Mouse (Mus musculus) liver, embryonic 14.5 days (tissue): ENCODE measurements around the gene Plekhg3. TPM values are rescaled to one million over a fixed set of nuclear protein-coding genes. Genes with fewer than 3 reads are reported as not detected.

ENCODE experiments used
- ATAC-seq: fragments of 200-750 bp; cut with Nextera tagmentation; 2 replicates; pipeline ENCODE4 v1.8.0; 2017; ENCODE audit warnings: moderate number of reproducible peaks, mild to moderate bottlenecking, moderate library complexity; ENCODE audit not compliant: insufficient read depth
- DNase-seq, 3 experiments: peaks; one replicate each; pipeline ENCODE4 v3.0.0-alpha.2; 2012 to 2013; ENCODE audit warnings: low read depth in 3 of 3, low spot score in 3 of 3
- H3K27ac ChIP-seq: fragments of 300-500 bp; sonication (generic); 2 replicates; pipeline ENCODE4 v1.5.1; 2014; ENCODE audit warnings: moderate library complexity, mild to moderate bottlenecking, control low read depth, inconsistent platforms
- H3K27me3 ChIP-seq: fragments of 300-500 bp; sonication (generic); 2 replicates; pipeline ENCODE4 v1.6.1; 2014; ENCODE audit warnings: mild to moderate bottlenecking, low read length, moderate library complexity; ENCODE audit not compliant: control insufficient read depth, insufficient read depth
- H3K36me3 ChIP-seq: fragments of 300-500 bp; sonication (generic); replicated peaks from 2 replicates; pipeline ENCODE4 v1.6.1; 2014; ENCODE audit warnings: low read depth; ENCODE audit not compliant: control insufficient read depth, insufficient read depth
- H3K4me1 ChIP-seq, 2 experiments: fragments of 200-500 bp in 1 of 2; fragments of 300-500 bp in 1 of 2; sonication (generic) in 1 of 2; replicated peaks; 2 replicates each; pipeline ENCODE4 v1.6.1; 2012 to 2014; ENCODE audit warnings: antibody characterized with exemption in 1 of 2, inconsistent platforms in 1 of 2, low read length in 1 of 2; ENCODE audit not compliant: control insufficient read depth in 2 of 2, insufficient read depth in 2 of 2
- H3K4me2 ChIP-seq: fragments of 300-500 bp; sonication (generic); 2 replicates; pipeline ENCODE4 v1.6.1; 2014; ENCODE audit warnings: low read depth, mild to moderate bottlenecking, control low read depth, moderate library complexity
- H3K4me3 ChIP-seq, 2 experiments: fragments of 200-500 bp in 1 of 2; fragments of 300-500 bp in 1 of 2; sonication (generic) in 1 of 2; 2 replicates each; pipeline ENCODE4 v1.5.1; 2012 to 2014; ENCODE audit warnings: low read depth in 2 of 2, low read length in 2 of 2, mild to moderate bottlenecking in 2 of 2, control low read depth in 1 of 2, inconsistent platforms in 1 of 2, moderate library complexity in 1 of 2; ENCODE audit not compliant: insufficient read depth in 1 of 2
- H3K9ac ChIP-seq: fragments of 300-500 bp; sonication (generic); replicated peaks from 2 replicates; pipeline ENCODE4 v1.6.1; 2014; ENCODE audit warnings: mild to moderate bottlenecking, control low read depth, moderate library complexity
- H3K9me3 ChIP-seq: fragments of 300-500 bp; sonication (generic); 2 replicates; pipeline ENCODE4 v1.6.1; 2016; ENCODE audit warnings: low read length, mixed read lengths; ENCODE audit not compliant: control insufficient read depth
- CTCF ChIP-seq: IDR thresholded peaks from 2 replicates; pipeline ENCODE4 v1.5.1; 2016; ENCODE audit warnings: antibody characterized with exemption, low read depth, control low read depth
- EP300 ChIP-seq: IDR thresholded peaks from 2 replicates; pipeline ENCODE4 v1.6.1; 2016; ENCODE audit warnings: antibody characterized with exemption, low read depth
- WGBS: fragments of 180-500 bp; shearing (Covaris S2); extraction: QIAGEN DNeasy Blood & Tissue Kit; methylation state at CpG from one replicate; pipeline ENCODE4 v1.1.7; 2014; ENCODE audit not compliant: insufficient replicate concordance; 5-methylcytosine and 5-hydroxymethylcytosine counted together
- polyA plus RNA-seq, 2 experiments: library from polyadenylated mRNA; depleted of rRNA in 1 of 2; stranded (reverse) in 1 of 2; unstranded in 1 of 2; fragments of >200 nt; fragmentation: Nextera tagmentation in 1 of 2; extraction: Ambion mirVana in 1 of 2; gene quantifications; 2 replicates each; pipeline versions ENCODE4 v1.2.1 to v1.2.3; 2012 to 2014

Gene Plekhg3
- polyA plus RNA-seq, 2 experiments = 1.4 to 5.0 TPM

DNA sequence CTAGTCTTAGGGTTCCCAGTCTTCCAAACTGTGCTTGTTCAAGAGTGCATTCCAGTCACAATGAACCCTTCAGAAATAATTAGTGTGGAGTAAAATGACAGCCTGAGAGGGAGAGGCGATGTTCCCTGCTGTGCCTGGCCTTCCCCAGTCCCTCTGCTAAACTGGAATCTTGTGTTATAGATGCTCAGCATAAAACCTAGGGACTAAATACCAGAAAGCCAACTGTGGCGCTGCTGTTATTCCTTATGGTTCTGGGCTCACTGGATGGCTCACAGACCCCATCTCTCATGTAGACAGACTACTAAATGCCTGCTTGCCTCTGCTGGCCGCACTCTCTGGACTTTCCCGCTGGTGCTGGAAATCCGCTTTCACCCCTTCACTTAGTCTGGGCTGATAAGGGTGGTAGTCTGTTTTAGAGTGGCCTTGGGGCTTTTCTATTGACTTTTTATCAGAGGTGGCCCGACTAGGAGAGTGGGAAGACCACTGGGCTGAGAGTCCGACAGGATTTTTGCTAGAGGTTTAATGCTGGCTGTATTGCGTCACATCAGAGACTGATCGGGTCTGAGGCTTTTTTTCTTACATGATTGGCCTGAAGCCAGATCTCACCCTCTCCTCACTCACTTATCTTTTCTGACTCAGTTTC is 4.1 kb downstream of the Plekhg3 start:
- ATAC-seq (no peak), DNase-seq (no peak)
- H3K27me3 ChIP-seq = peaks cover 55% of the 10 kb centered on the region
- no peaks in the 10 kb centered on the region for H3K36me3 ChIP-seq
- 29% methylated on average over 9 of the region's 9 CpGs for WGBS
- H3K27ac ChIP-seq = no peak overlapping the region
- no peak overlapping the region for H3K9ac ChIP-seq
- H3K4me2 ChIP-seq = peak overlapping the region; percentile 46
- TF ChIP-seq CTCF = no peak
- TF ChIP-seq EP300 = no peak
- H3K4me1 ChIP-seq = peaks cover 2 to 6% of the 10 kb centered on the region in 2 experiments; a peak in 2 of 4 replicates
- no peaks in the 10 kb centered on the region for H3K9me3 ChIP-seq
- H3K4me3 ChIP-seq = peak overlapping the region; percentile 54 to 59

DNA sequence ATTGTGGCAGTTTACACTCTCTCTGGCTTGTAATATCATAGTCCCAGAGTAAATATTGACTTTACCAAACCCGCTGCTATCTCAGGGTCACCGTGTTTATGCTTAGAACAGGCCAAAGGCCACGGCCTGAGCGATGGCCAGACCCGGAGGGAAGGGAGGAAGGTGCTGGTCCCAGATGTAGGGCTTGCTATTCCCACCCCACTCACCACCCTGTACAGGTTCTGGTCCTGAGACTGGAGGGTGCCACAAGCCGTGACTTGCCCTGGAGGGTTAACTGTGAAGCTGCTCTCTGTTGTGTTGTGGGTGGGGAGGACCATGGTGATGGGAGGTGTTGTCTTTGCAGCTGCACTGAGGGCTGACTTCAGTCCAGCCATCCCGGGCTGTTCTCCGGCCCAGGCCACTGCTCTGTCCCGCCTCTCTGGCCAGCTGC is 4.8 kb downstream of the Plekhg3 start:
- peak overlapping the region; percentile 46 for H3K4me2 ChIP-seq
- DNase-seq (no peak), ATAC-seq (peak; percentile 31)
- no peaks in the 10 kb centered on the region for H3K36me3 ChIP-seq
- H3K4me1 ChIP-seq = peaks cover 2 to 6% of the 10 kb centered on the region in 2 experiments; a peak in 2 of 4 replicates
- peaks cover 54% of the 10 kb centered on the region for H3K27me3 ChIP-seq
- WGBS = 53% methylated on average over 9 of the region's 9 CpGs
- no peaks in the 10 kb centered on the region for H3K9me3 ChIP-seq
- no peak overlapping the region for H3K27ac ChIP-seq
- TF ChIP-seq CTCF = no peak
- no peak for TF ChIP-seq EP300
- H3K9ac ChIP-seq = no peak overlapping the region
- H3K4me3 ChIP-seq = peak overlapping the region in 1 of 2 experiments; percentile 13; a peak in 1 of 4 replicates

DNA sequence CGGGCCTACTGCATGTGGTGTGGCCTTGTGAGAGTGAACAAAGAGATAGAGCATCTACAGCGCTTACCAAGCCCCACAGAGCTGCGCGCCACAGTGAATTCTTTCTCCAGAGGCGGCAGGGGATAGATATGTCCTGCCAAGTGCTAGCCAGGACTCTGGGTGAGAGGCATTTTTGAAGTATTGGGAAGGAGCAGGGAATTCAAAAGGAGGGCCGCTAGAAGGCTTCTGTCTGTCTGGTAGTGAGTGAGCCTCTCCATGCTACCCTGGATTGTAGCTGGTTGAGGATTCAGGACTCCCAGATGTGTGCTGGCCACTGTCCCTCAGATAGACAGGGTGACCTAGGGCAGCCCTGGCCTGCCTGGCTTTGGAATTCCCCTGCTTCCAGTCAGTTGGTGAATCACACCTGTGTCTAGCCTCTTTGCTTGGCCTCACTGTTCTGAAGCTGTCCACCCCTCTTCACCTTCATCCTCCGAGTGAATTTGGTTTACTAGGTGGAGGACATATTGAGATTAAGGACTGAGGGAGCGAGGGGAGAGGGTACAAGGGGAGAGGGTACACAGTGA is 6.0 kb downstream of the Plekhg3 start:
- no peaks in the 10 kb centered on the region for H3K36me3 ChIP-seq
- peak overlapping the region; percentile 46; the same call in 1 of the 2 replicates for H3K4me2 ChIP-seq
- no peak for DNase-seq
- peaks cover 2 to 8% of the 10 kb centered on the region in 2 experiments; a peak in 2 of 4 replicates for H3K4me1 ChIP-seq
- no peak for ATAC-seq
- no peak overlapping the region for H3K4me3 ChIP-seq
- TF ChIP-seq CTCF (no peak), EP300 (no peak)
- WGBS = 62% methylated on average over 8 of the region's 8 CpGs
- no peaks in the 10 kb centered on the region for H3K9me3 ChIP-seq
- H3K27me3 ChIP-seq = peaks cover 42% of the 10 kb centered on the region
- H3K27ac ChIP-seq = no peak overlapping the region
- no peak overlapping the region for H3K9ac ChIP-seq

DNA sequence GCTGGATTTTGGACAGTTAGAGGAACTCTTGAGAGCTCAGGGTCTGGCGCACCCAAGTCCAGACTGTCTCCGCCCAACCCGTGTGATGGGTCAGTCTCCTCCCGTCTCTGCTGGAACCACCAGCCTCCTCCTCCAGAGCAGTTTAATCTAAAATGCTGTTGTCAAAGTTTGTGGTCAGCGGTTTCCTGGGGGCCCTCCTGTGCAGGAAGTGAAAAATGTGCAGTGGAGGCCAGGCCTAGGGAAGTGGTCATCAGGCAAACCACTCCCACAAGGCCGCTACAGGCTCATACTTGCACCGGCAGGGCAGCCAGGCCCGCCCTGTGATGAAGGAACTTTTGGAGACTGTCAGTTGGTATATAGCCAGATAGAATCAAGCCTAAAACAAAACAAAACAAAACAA is 6.7 kb downstream of the Plekhg3 start:
- no peak overlapping the region for H3K4me2 ChIP-seq
- TF ChIP-seq EP300 = no peak
- TF ChIP-seq CTCF = no peak
- H3K9ac ChIP-seq = no peak overlapping the region
- WGBS = 16% methylated on average over 8 of the region's 8 CpGs
- no peaks in the 10 kb centered on the region for H3K36me3 ChIP-seq
- H3K9me3 ChIP-seq = no peaks in the 10 kb centered on the region
- DNase-seq = no peak
- peaks cover 2 to 9% of the 10 kb centered on the region in 2 experiments; a peak in 2 of 4 replicates for H3K4me1 ChIP-seq
- ATAC-seq = 0 out of 2 replicates have a peak, but pooled peaks have one; percentile 30
- peaks cover 35% of the 10 kb centered on the region for H3K27me3 ChIP-seq
- no peak overlapping the region for H3K4me3 ChIP-seq
- no peak overlapping the region for H3K27ac ChIP-seq

DNA sequence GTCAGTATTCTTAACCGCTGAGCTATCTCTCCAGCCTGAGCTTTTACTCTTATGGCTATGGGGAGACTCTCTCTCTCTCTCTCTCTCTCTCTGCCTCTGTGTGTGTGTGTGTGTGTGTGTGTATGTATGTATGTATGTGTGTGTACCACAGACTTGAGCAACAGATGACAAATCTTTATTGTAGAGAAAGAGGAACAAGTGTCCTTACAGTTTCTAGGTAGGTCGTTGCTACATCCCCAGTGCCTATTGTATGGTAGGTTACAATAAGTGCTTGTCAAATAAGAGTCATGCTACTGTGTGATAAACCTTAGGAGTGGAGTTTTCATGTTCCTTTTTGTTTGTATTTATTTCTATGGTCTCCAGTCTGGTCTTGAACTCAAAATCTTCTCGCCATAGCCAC is 9.5 kb downstream of the Plekhg3 start:
- H3K9ac ChIP-seq = no peak overlapping the region
- ATAC-seq = no peak
- peaks cover 2 to 11% of the 10 kb centered on the region in 2 experiments; a peak in 2 of 4 replicates for H3K4me1 ChIP-seq
- peaks cover 8% of the 10 kb centered on the region for H3K27me3 ChIP-seq
- H3K4me3 ChIP-seq = no peak overlapping the region
- H3K9me3 ChIP-seq = no peaks in the 10 kb centered on the region
- H3K4me2 ChIP-seq = no peak overlapping the region
- H3K27ac ChIP-seq = no peak overlapping the region
- no peak for DNase-seq
- no peaks in the 10 kb centered on the region for H3K36me3 ChIP-seq
- no peak for TF ChIP-seq CTCF
- WGBS = 48% methylated on average over 3 of the region's 3 CpGs
